Mouse (Mus musculus) stomach, embryonic 16.5 days (tissue): ENCODE results near the gene Rps12-ps3. TPM values are rescaled to one million over a fixed set of nuclear protein-coding genes. Genes with fewer than 3 reads are reported as not detected.
A peak's percentile ranks its signal among the peaks of the same experiment; 100 is the strongest.

Experiments used
- ATAC-seq: fragments of 200-750 bp; cut with Nextera tagmentation; 2 replicates; pipeline ENCODE4 v1.8.0; 2017; ENCODE audit warnings: moderate number of reproducible peaks, moderate TSS enrichment; ENCODE audit not compliant: insufficient read depth, low FRiP score
- H3K27ac ChIP-seq: fragments of 300-500 bp; sonication (generic); 2 replicates; pipeline ENCODE4 v1.5.1; 2014; ENCODE audit warnings: low read length
- H3K27me3 ChIP-seq: fragments of 300-500 bp; sonication (generic); 2 replicates; pipeline ENCODE4 v1.6.1; 2014; ENCODE audit warnings: low read length, control low read depth, mixed read lengths; ENCODE audit not compliant: control insufficient read depth, insufficient read depth
- H3K36me3 ChIP-seq: fragments of 300-500 bp; sonication (generic); 2 replicates; pipeline ENCODE4 v1.6.1; 2014; ENCODE audit warnings: low read length; ENCODE audit not compliant: control insufficient read depth, insufficient read depth
- H3K4me1 ChIP-seq: fragments of 300-500 bp; sonication (generic); 2 replicates; pipeline ENCODE4 v1.6.1; 2014; ENCODE audit warnings: low read length, control low read depth, mixed read lengths; ENCODE audit not compliant: control insufficient read depth, insufficient read depth
- H3K4me2 ChIP-seq: fragments of 300-500 bp; sonication (generic); 2 replicates; pipeline ENCODE4 v1.6.1; 2014; ENCODE audit warnings: low read depth, low read length, mixed read lengths
- H3K4me3 ChIP-seq: fragments of 300-500 bp; sonication (generic); replicated peaks from 2 replicates; pipeline ENCODE4 v1.5.1; 2014; ENCODE audit warnings: mild to moderate bottlenecking, low read length
- H3K9ac ChIP-seq: fragments of 300-500 bp; sonication (generic); 2 replicates; pipeline ENCODE4 v1.6.1; 2014; ENCODE audit warnings: low read length
- H3K9me3 ChIP-seq: fragments of 300-500 bp; sonication (generic); replicated peaks from 2 replicates; pipeline ENCODE4 v1.6.1; 2016; ENCODE audit warnings: low read length, control low read depth; ENCODE audit not compliant: control insufficient read depth
- WGBS: fragments of 180-500 bp; shearing (Covaris S2); extraction: QIAGEN DNeasy Blood & Tissue Kit; methylation state at CpG from one replicate; pipeline ENCODE4 v1.1.7; 2014; 5-methylcytosine and 5-hydroxymethylcytosine counted together
- polyA plus RNA-seq: library from polyadenylated mRNA; unstranded; fragments of >200 nt; fragmentation: Nextera tagmentation; extraction: Ambion mirVana; gene quantifications from 2 replicates; pipeline ENCODE4 v1.2.1, GENCODE M21; 2015

Gene Rps12-ps3
- polyA plus RNA-seq, 1 experiment from 2014 or later, result 24.4 TPM

- Histone ChIP-seq H3K4me2 (no peak overlapping the region), H3K27me3 (no peaks in the 10 kb centered on the region), H3K4me1 (no peaks in the 10 kb centered on the region), H3K36me3 (no peaks in the 10 kb centered on the region), H3K27ac (no peak overlapping the region), H3K9me3 (no peaks in the 10 kb centered on the region), H3K4me3 (no peak overlapping the region), H3K9ac (no peak overlapping the region)
- ATAC-seq, result no peak
These were observed 5.5 kb upstream of the Rps12-ps3 start for GRCm38 (mm10) chr19:59316571-59316970.

GRCm38 (mm10) chr19:59330816-59331225 is 8.7 kb downstream of the Rps12-ps3 start:
- no peak for ATAC-seq
- Histone ChIP-seq H3K36me3 (no peaks in the 10 kb centered on the region), H3K4me3 (no peak overlapping the region), H3K4me1 (0 out of 2 replicates have a peak, but pooled peaks cover 2% of the 10 kb centered on the region), H3K27ac (no peak overlapping the region), H3K9me3 (no peaks in the 10 kb centered on the region), H3K27me3 (no peaks in the 10 kb centered on the region), H3K4me2 (no peak overlapping the region), H3K9ac (no peak overlapping the region)

- Histone ChIP-seq H3K27ac (no peak overlapping the region), H3K9me3 (no peaks in the 10 kb centered on the region), H3K36me3 (no peaks in the 10 kb centered on the region), H3K27me3 (no peaks in the 10 kb centered on the region), H3K4me1 (0 out of 2 replicates have a peak, but pooled peaks cover 2% of the 10 kb centered on the region), H3K4me3 (no peak overlapping the region), H3K4me2 (no peak overlapping the region), H3K9ac (no peak overlapping the region)
- 94% methylated on average over 1 of the region's 1 CpGs for WGBS
- ATAC-seq, result no peak
These were observed 14.6 kb downstream of the Rps12-ps3 start for GRCm38 (mm10) chr19:59336655-59337054.

GRCm38 (mm10) chr19:59337872-59338681 is 16.0 kb downstream of the Rps12-ps3 start:
- Histone ChIP-seq H3K4me2 (no peak overlapping the region), H3K4me3 (no peak overlapping the region), H3K27ac (no peak overlapping the region), H3K36me3 (no peaks in the 10 kb centered on the region), H3K9me3 (no peaks in the 10 kb centered on the region), H3K4me1 (peaks cover 8% of the 10 kb centered on the region; the same call in 1 of the 2 replicates), H3K27me3 (no peaks in the 10 kb centered on the region), H3K9ac (no peak overlapping the region)
- 83% methylated on average over 3 of the region's 3 CpGs for WGBS
- no peak for ATAC-seq

GRCm38 (mm10) chr19:59339908-59340307 is 17.8 kb downstream of the Rps12-ps3 start:
- H3K36me3 ChIP-seq, result no peaks in the 10 kb centered on the region
- 74% methylated on average over 3 of the region's 3 CpGs for WGBS
- ATAC-seq, result no peak
- H3K27ac ChIP-seq, result no peak overlapping the region
- no peak overlapping the region for H3K4me3 ChIP-seq
- H3K9ac ChIP-seq, result no peak overlapping the region
- peaks cover 19% of the 10 kb centered on the region for H3K4me1 ChIP-seq
- H3K4me2 ChIP-seq, result no peak overlapping the region
- H3K27me3 ChIP-seq, result no peaks in the 10 kb centered on the region
- H3K9me3 ChIP-seq, result no peaks in the 10 kb centered on the region

- ATAC-seq, result no peak
- peak overlapping the region; percentile 97 for H3K4me2 ChIP-seq
- H3K27ac ChIP-seq, result no peak overlapping the region
- WGBS, result 41% methylated on average over 2 of the region's 2 CpGs
- H3K4me1 ChIP-seq, result peaks cover 20% of the 10 kb centered on the region
- H3K36me3 ChIP-seq, result no peaks in the 10 kb centered on the region
- H3K9ac ChIP-seq, result no peak overlapping the region
- H3K4me3 ChIP-seq, result peak overlapping the region; percentile 95
- H3K9me3 ChIP-seq, result no peaks in the 10 kb centered on the region
- no peaks in the 10 kb centered on the region for H3K27me3 ChIP-seq
These were observed 20.9 kb downstream of the Rps12-ps3 start for GRCm38 (mm10) chr19:59342964-59343363.

GRCm38 (mm10) chr19:59344304-59344711 is 22.2 kb downstream of the Rps12-ps3 start:
- Histone ChIP-seq H3K27ac (0 out of 2 replicates have a peak overlapping the region, but pooled peaks have one; percentile 23), H3K9ac (peak overlapping the region; percentile 92), H3K9me3 (no peaks in the 10 kb centered on the region), H3K4me2 (peak overlapping the region; percentile 97), H3K4me3 (peak overlapping the region; percentile 95), H3K4me1 (peaks cover 20% of the 10 kb centered on the region), H3K27me3 (no peaks in the 10 kb centered on the region), H3K36me3 (no peaks in the 10 kb centered on the region)
- 1% methylated on average over 14 of the region's 14 CpGs for WGBS
- no peak for ATAC-seq

GRCm38 (mm10) chr19:59345081-59345657 is 23.1 kb downstream of the Rps12-ps3 start:
- peak; percentile 57 for ATAC-seq

GRCm38 (mm10) chr19:59345658-59346283 is 23.7 kb downstream of the Rps12-ps3 start, which contains the start of gene Pdzd8:
TSS of gene Pdzd8 (minus strand) at chr19:59345780.
- peaks cover 20% of the 10 kb centered on the region for H3K4me1 ChIP-seq
- H3K4me2 ChIP-seq, result peak within 1 kb of the TSS; percentile 97
- WGBS, result under 1% methylated on average over 89 of the region's 91 CpGs
- no peaks in the 10 kb centered on the region for H3K27me3 ChIP-seq
- peak within 1 kb of the TSS; percentile 92 for H3K9ac ChIP-seq
- no peaks in the 10 kb centered on the region for H3K36me3 ChIP-seq
- ATAC-seq, result peak; percentile 97
- H3K4me3 ChIP-seq, result peak within 1 kb of the TSS; percentile 95
- H3K27ac ChIP-seq, result peak within 1 kb of the TSS; percentile 91
- H3K9me3 ChIP-seq, result no peaks in the 10 kb centered on the region

More at GRCm38 (mm10) chr19:59345081-59345657, 23.1 kb downstream of the Rps12-ps3 start:
- WGBS, result under 1% methylated on average over 64 of the region's 70 CpGs
- Histone ChIP-seq H3K36me3 (no peaks in the 10 kb centered on the region), H3K4me1 (peaks cover 20% of the 10 kb centered on the region), H3K9me3 (no peaks in the 10 kb centered on the region), H3K4me3 (peak overlapping the region; percentile 95), H3K27ac (peak overlapping the region; percentile 91), H3K4me2 (peak overlapping the region; percentile 97), H3K27me3 (no peaks in the 10 kb centered on the region), H3K9ac (peak overlapping the region; percentile 92)
